Mouse (Mus musculus) midbrain, embryonic 12.5 days (tissue): Measurements from ENCODE around the gene Olfr735. TPM values are rescaled to one million over a fixed set of nuclear protein-coding genes. Genes with fewer than 3 reads are reported as not detected.

Experiments
- ATAC-seq: fragments of 200-750 bp; cut with Nextera tagmentation; 2 replicates; pipeline ENCODE4 v1.8.0; 2017; ENCODE audit warnings: low read depth, moderate TSS enrichment, moderate library complexity; ENCODE audit not compliant: low FRiP score
- H3K27ac ChIP-seq: fragments of 300-500 bp; sonication (generic); replicated peaks from 2 replicates; pipeline ENCODE4 v1.5.1; 2016; ENCODE audit warnings: mild to moderate bottlenecking
- H3K27me3 ChIP-seq: fragments of 300-500 bp; sonication (generic); 2 replicates; pipeline ENCODE4 v1.6.1; 2016; ENCODE audit warnings: mild to moderate bottlenecking
- H3K36me3 ChIP-seq: fragments of 300-500 bp; sonication (generic); 2 replicates; pipeline ENCODE4 v1.6.1; 2016
- H3K4me1 ChIP-seq: fragments of 300-500 bp; sonication (generic); 2 replicates; pipeline ENCODE4 v1.6.1; 2016
- H3K4me2 ChIP-seq: fragments of 300-500 bp; sonication (generic); replicated peaks from 2 replicates; pipeline ENCODE4 v1.6.1; 2016; ENCODE audit warnings: mild to moderate bottlenecking, moderate library complexity
- H3K4me3 ChIP-seq: fragments of 300-500 bp; sonication (generic); 2 replicates; pipeline ENCODE4 v1.5.1; 2016; ENCODE audit warnings: mild to moderate bottlenecking
- H3K9ac ChIP-seq: fragments of 300-500 bp; sonication (generic); replicated peaks from 2 replicates; pipeline ENCODE4 v1.6.1; 2016; ENCODE audit warnings: mild to moderate bottlenecking, moderate library complexity
- H3K9me3 ChIP-seq: fragments of 300-500 bp; sonication (generic); 2 replicates; pipeline ENCODE4 v1.6.1; 2016; ENCODE audit warnings: mild to moderate bottlenecking
- WGBS: fragments of 180-500 bp; shearing (Covaris S2); methylation state at CpG from one replicate; pipeline ENCODE4 v1.1.7; 2016; 5-methylcytosine and 5-hydroxymethylcytosine counted together
- polyA plus RNA-seq: library from polyadenylated mRNA; unstranded; fragments of >200 nt; fragmentation: Nextera tagmentation; extraction: Ambion mirVana; gene quantifications from 2 replicates; pipeline ENCODE4 v1.2.1, GENCODE M21; 2016

Olfr735 gene
- not detected in 2 replicates for polyA plus RNA-seq

GRCm38 (mm10) chr14:50348796-50349195, at the start of gene Olfr735:
Olfr735 (minus strand) TSS chr14:50348872.
- ATAC-seq, result no peak
- WGBS, result 96% methylated on average over 2 of the region's 2 CpGs
- Histone ChIP-seq H3K27ac (no peak within 1 kb of the TSS), H3K4me3 (no peak within 1 kb of the TSS), H3K4me2 (no peak within 1 kb of the TSS), H3K9me3 (no peaks in the 10 kb centered on the region), H3K36me3 (no peaks in the 10 kb centered on the region), H3K27me3 (no peaks in the 10 kb centered on the region), H3K4me1 (no peaks in the 10 kb centered on the region), H3K9ac (no peak within 1 kb of the TSS)

GRCm38 (mm10) chr14:50380863-50381262, 32.2 kb upstream of the Olfr735 start, which contains the start of gene Olfr736:
Olfr736 (plus strand) TSS chr14:50381163.
- no peaks in the 10 kb centered on the region for H3K27me3 ChIP-seq

GRCm38 (mm10) chr14:50363561-50363960, 14.9 kb upstream of the Olfr735 start:
- no peak for ATAC-seq
- H3K36me3 ChIP-seq, result no peaks in the 10 kb centered on the region
- H3K4me2 ChIP-seq, result no peak overlapping the region
- no peaks in the 10 kb centered on the region for H3K9me3 ChIP-seq
- 79% methylated on average over 2 of the region's 2 CpGs for WGBS
- H3K9ac ChIP-seq, result no peak overlapping the region
- no peaks in the 10 kb centered on the region for H3K4me1 ChIP-seq
- no peaks in the 10 kb centered on the region for H3K27me3 ChIP-seq
- H3K27ac ChIP-seq, result no peak overlapping the region
- H3K4me3 ChIP-seq, result no peak overlapping the region

More at GRCm38 (mm10) chr14:50380863-50381262, 32.2 kb upstream of the Olfr735 start, which contains the start of gene Olfr736:
- Histone ChIP-seq H3K27ac (no peak within 1 kb of the TSS), H3K4me3 (no peak within 1 kb of the TSS), H3K9me3 (no peaks in the 10 kb centered on the region), H3K4me1 (no peaks in the 10 kb centered on the region), H3K4me2 (no peak within 1 kb of the TSS), H3K36me3 (no peaks in the 10 kb centered on the region), H3K9ac (no peak within 1 kb of the TSS)
- ATAC-seq, result no peak
- 90% methylated on average over 2 of the region's 2 CpGs for WGBS

GRCm38 (mm10) chr14:50360480-50360879, 11.8 kb upstream of the Olfr735 start:
- H3K27ac ChIP-seq, result no peak overlapping the region
- H3K9ac ChIP-seq, result no peak overlapping the region
- H3K27me3 ChIP-seq, result no peaks in the 10 kb centered on the region
- 87% methylated on average over 3 of the region's 3 CpGs for WGBS
- no peaks in the 10 kb centered on the region for H3K4me1 ChIP-seq
- no peaks in the 10 kb centered on the region for H3K36me3 ChIP-seq
- H3K4me3 ChIP-seq, result no peak overlapping the region
- no peak overlapping the region for H3K4me2 ChIP-seq
- ATAC-seq, result no peak
- no peaks in the 10 kb centered on the region for H3K9me3 ChIP-seq

GRCm38 (mm10) chr14:50357593-50357992, 8.9 kb upstream of the Olfr735 start, which contains the start of gene Tlr11:
Tlr11 (plus strand) TSS chr14:50357914.
- 0 out of 2 replicates have a peak, but pooled peaks cover 3% of the 10 kb centered on the region for H3K9me3 ChIP-seq
- no peaks in the 10 kb centered on the region for H3K4me1 ChIP-seq
- no peak within 1 kb of the TSS for H3K27ac ChIP-seq
- no peak within 1 kb of the TSS for H3K9ac ChIP-seq
- WGBS, result 82% methylated on average over 2 of the region's 2 CpGs
- no peaks in the 10 kb centered on the region for H3K27me3 ChIP-seq
- no peaks in the 10 kb centered on the region for H3K36me3 ChIP-seq
- no peak within 1 kb of the TSS for H3K4me2 ChIP-seq
- ATAC-seq, result no peak
- no peak within 1 kb of the TSS for H3K4me3 ChIP-seq

GRCm38 (mm10) chr14:50356725-50357124, 8.1 kb upstream of the Olfr735 start:
- no peaks in the 10 kb centered on the region for H3K36me3 ChIP-seq
- ATAC-seq, result no peak
- H3K27me3 ChIP-seq, result no peaks in the 10 kb centered on the region
- H3K4me3 ChIP-seq, result no peak overlapping the region
- H3K4me1 ChIP-seq, result no peaks in the 10 kb centered on the region
- 0 out of 2 replicates have a peak, but pooled peaks cover 3% of the 10 kb centered on the region for H3K9me3 ChIP-seq
- 84% methylated on average over 2 of the region's 2 CpGs for WGBS
- no peak overlapping the region for H3K9ac ChIP-seq
- H3K27ac ChIP-seq, result no peak overlapping the region
- no peak overlapping the region for H3K4me2 ChIP-seq

- no peak overlapping the region for H3K9ac ChIP-seq
- no peaks in the 10 kb centered on the region for H3K36me3 ChIP-seq
- H3K27me3 ChIP-seq, result no peaks in the 10 kb centered on the region
- H3K9me3 ChIP-seq, result 0 out of 2 replicates have a peak, but pooled peaks cover 3% of the 10 kb centered on the region
- no peak overlapping the region for H3K27ac ChIP-seq
- ATAC-seq, result no peak
- no peaks in the 10 kb centered on the region for H3K4me1 ChIP-seq
- H3K4me3 ChIP-seq, result no peak overlapping the region
- 40% methylated on average over 3 of the region's 3 CpGs for WGBS
- no peak overlapping the region for H3K4me2 ChIP-seq
These were observed 3.8 kb upstream of the Olfr735 start for GRCm38 (mm10) chr14:50352438-50352837.

- no peak within 1 kb of the TSS for H3K4me3 ChIP-seq
- no peak within 1 kb of the TSS for H3K27ac ChIP-seq
- no peak for ATAC-seq
- no peaks in the 10 kb centered on the region for H3K4me1 ChIP-seq
- H3K27me3 ChIP-seq, result no peaks in the 10 kb centered on the region
- WGBS, result 79% methylated on average over 1 of the region's 1 CpGs
- H3K36me3 ChIP-seq, result no peaks in the 10 kb centered on the region
- H3K9ac ChIP-seq, result no peak within 1 kb of the TSS
- no peak within 1 kb of the TSS for H3K4me2 ChIP-seq
- H3K9me3 ChIP-seq, result peaks cover 3% of the 10 kb centered on the region; the same call in 1 of the 2 replicates
These were observed 22.0 kb downstream of the Olfr735 start, which contains the start of gene Olfr734 for GRCm38 (mm10) chr14:50326661-50327060. Olfr734 (minus strand) TSS chr14:50326761.

- H3K9me3 ChIP-seq, result no peaks in the 10 kb centered on the region
- H3K36me3 ChIP-seq, result no peaks in the 10 kb centered on the region
- no peaks in the 10 kb centered on the region for H3K27me3 ChIP-seq
- H3K27ac ChIP-seq, result no peak within 1 kb of the TSS
- no peak for ATAC-seq
- no peak within 1 kb of the TSS for H3K9ac ChIP-seq
- H3K4me1 ChIP-seq, result no peaks in the 10 kb centered on the region
- no peak within 1 kb of the TSS for H3K4me2 ChIP-seq
- no peak within 1 kb of the TSS for H3K4me3 ChIP-seq
These were observed 47.2 kb downstream of the Olfr735 start, which contains the start of gene Olfr733 for GRCm38 (mm10) chr14:50301422-50301821. Olfr733 (minus strand) TSS chr14:50301522.

Other genes with a start within 250 kb of the Olfr735 start
- not detected in 2 replicates for gene Olfr727, start 225.7 kb downstream of the Olfr735 start, polyA plus RNA-seq
- gene Olfr728, start 206.2 kb downstream of the Olfr735 start, polyA plus RNA-seq, result not detected in 2 replicates
- gene Olfr729, start 196.0 kb downstream of the Olfr735 start, polyA plus RNA-seq, result not detected in 2 replicates
- gene Olfr730, start 160.7 kb downstream of the Olfr735 start, polyA plus RNA-seq, result not detected in 2 replicates
- gene Olfr731, start 107.0 kb downstream of the Olfr735 start, polyA plus RNA-seq, result not detected in 2 replicates
- not detected in 2 replicates for gene Olfr732, start 64.7 kb downstream of the Olfr735 start, polyA plus RNA-seq
- not detected in 2 replicates for gene Olfr733, start 47.4 kb downstream of the Olfr735 start, polyA plus RNA-seq
- gene Olfr734, start 22.1 kb downstream of the Olfr735 start, polyA plus RNA-seq, result not detected in 2 replicates
- not detected in 2 replicates for gene Tlr11, start 9.0 kb upstream of the Olfr735 start, polyA plus RNA-seq
- gene Olfr736, start 32.3 kb upstream of the Olfr735 start, polyA plus RNA-seq, result not detected in 2 replicates
- gene Olfr738, start 58.7 kb upstream of the Olfr735 start, polyA plus RNA-seq, result not detected in 2 replicates
- gene Olfr739, start 69.8 kb upstream of the Olfr735 start, polyA plus RNA-seq, result not detected in 2 replicates
- not detected in 2 replicates for gene Olfr740, start 96.7 kb upstream of the Olfr735 start, polyA plus RNA-seq
- not detected in 2 replicates for gene Olfr741, start 123.9 kb upstream of the Olfr735 start, polyA plus RNA-seq
- not detected in 2 replicates for gene Olfr742, start 154.7 kb upstream of the Olfr735 start, polyA plus RNA-seq
- not detected in 2 replicates for gene Olfr743, start 173.0 kb upstream of the Olfr735 start, polyA plus RNA-seq